Mouse (Mus musculus) ES-Bruce4 (cell line): ENCODE measurements around the gene Ccl5.
"Not testable (repeated sequence)": the region's sequence is repeated elsewhere in the genome, so short reads cannot be mapped to it uniquely, and the experiment has no call there.

Experiments used
- CTCF ChIP-seq: IDR thresholded peaks from one replicate; pipeline ENCODE4 v1.8.1; 2011; ENCODE audit warnings: low read depth, low read length
- EP300 ChIP-seq: IDR thresholded peaks from 2 replicates; pipeline ENCODE4 v1.6.1; 2011; ENCODE audit warnings: low read depth, low read length; ENCODE audit not compliant: insufficient read depth
- POLR2A ChIP-seq: IDR thresholded peaks from one replicate; pipeline ENCODE4 v1.8.1; 2011; ENCODE audit warnings: low read length; ENCODE audit not compliant: insufficient read depth

- TF ChIP-seq POLR2A, CTCF, EP300: not testable (repeated sequence)
Measured at GRCm38 (mm10) chr11:83551037-83551436, 20.7 kb upstream of the Ccl5 start.
